ENCODE assay signal across 10 mouse cellular contexts in genomic region chr5:121126051-121126450, GRCm38 (mm10).
DNase-seq lines count a peak whose midpoint lies in the region; ATAC-seq and TF ChIP-seq lines count a peak whose summit lies in the region.
"Had no signal": no experiment of that assay in that cellular context is flagged by ENCODE, and none has a peak within 500 bp of the region (broad histone marks: within the 10 kb centered on the region; RNA-seq: fewer than 3 reads in every experiment).

No protein-coding gene starts in this region.

- H3K27ac ChIP-seq in heart, postnatal 0 days (ENCODE audit: low read depth), result no peak overlapping the region
- no peak overlapping the region for H3K27ac ChIP-seq in heart, embryonic 10.5 days
- no peak overlapping the region for H3K27ac ChIP-seq in midbrain, postnatal 0 days (ENCODE audit: low read depth, low read length)
- H3K27ac ChIP-seq in midbrain, embryonic 15.5 days, result no peak overlapping the region
- H3K27ac ChIP-seq: hindbrain, embryonic 12.5 days had no signal

- H3K9me3 ChIP-seq in heart, postnatal 0 days (replicated peaks; ENCODE audit: control insufficient read depth, low read length), result no peaks in the 10 kb centered on the region
- no peaks in the 10 kb centered on the region for H3K9me3 ChIP-seq in heart, embryonic 10.5 days
- H3K9me3 ChIP-seq in midbrain, postnatal 0 days (ENCODE audit: low read length), result no peaks in the 10 kb centered on the region
- H3K9me3 ChIP-seq in midbrain, embryonic 15.5 days, result no peaks in the 10 kb centered on the region
- H3K9me3 ChIP-seq: hindbrain, embryonic 12.5 days had no signal

- H3K4me3 ChIP-seq in heart, postnatal 0 days (ENCODE audit: low read depth, low read length), result no peak overlapping the region
- H3K4me3 ChIP-seq in heart, embryonic 10.5 days, result no peak overlapping the region
- no peak overlapping the region for H3K4me3 ChIP-seq in midbrain, postnatal 0 days (ENCODE audit: low read depth, low read length)
- no peak overlapping the region for H3K4me3 ChIP-seq in midbrain, embryonic 15.5 days
- H3K4me3 ChIP-seq: hindbrain, embryonic 12.5 days had no signal

- no peak overlapping the region for H3K9ac ChIP-seq in heart, postnatal 0 days (replicated peaks; ENCODE audit: low read depth, low read length)
- no peak overlapping the region for H3K9ac ChIP-seq in midbrain, postnatal 0 days (replicated peaks; ENCODE audit: low read length, poor library complexity, severe bottlenecking)
- H3K9ac ChIP-seq in midbrain, embryonic 15.5 days, result no peak overlapping the region
- H3K9ac ChIP-seq: hindbrain, embryonic 12.5 days had no signal

- peak; percentile 40 for TF ChIP-seq CTCF in heart, postnatal 0 days (IDR thresholded peaks at IDR 0.05; ENCODE audit: low read depth)
- TF ChIP-seq CTCF in midbrain, postnatal 0 days (IDR thresholded peaks at IDR 0.05), result peak; percentile 75

- H3K4me2 ChIP-seq in heart, postnatal 0 days (ENCODE audit: low read depth, low read length), result no peak overlapping the region
- H3K4me2 ChIP-seq in midbrain, postnatal 0 days (ENCODE audit: low read depth, low read length, poor library complexity, severe bottlenecking), result no peak overlapping the region
- no peak overlapping the region for H3K4me2 ChIP-seq in midbrain, embryonic 15.5 days
- H3K4me2 ChIP-seq: hindbrain, embryonic 12.5 days had no signal

- no peaks in the 10 kb centered on the region for H3K4me1 ChIP-seq in heart, postnatal 0 days (ENCODE audit: control insufficient read depth, insufficient read depth)
- H3K4me1 ChIP-seq in heart, embryonic 10.5 days, result no peaks in the 10 kb centered on the region
- H3K4me1 ChIP-seq in midbrain, postnatal 0 days (ENCODE audit: insufficient read depth, low read length), result no peaks in the 10 kb centered on the region
- H3K4me1 ChIP-seq in midbrain, embryonic 15.5 days, result 0 out of 2 replicates have a peak, but pooled peaks cover 5% of the 10 kb centered on the region

- peaks cover 15% of the 10 kb centered on the region for H3K36me3 ChIP-seq in heart, postnatal 0 days (replicated peaks; ENCODE audit: control insufficient read depth, insufficient read depth, low read length)
- H3K36me3 ChIP-seq in heart, embryonic 10.5 days, result peaks cover 30% of the 10 kb centered on the region
- H3K36me3 ChIP-seq in midbrain, postnatal 0 days (ENCODE audit: insufficient read depth, low read length), result peaks cover 12% of the 10 kb centered on the region; the same call in 1 of the 2 replicates
- H3K36me3 ChIP-seq in midbrain, embryonic 15.5 days (replicated peaks), result no peaks in the 10 kb centered on the region

- ATAC-seq in heart, postnatal 0 days (ENCODE audit: insufficient read depth, low read depth), result no peak
- no peak for ATAC-seq in midbrain, postnatal 0 days (ENCODE audit: low FRiP score)
- no peak for ATAC-seq in midbrain, embryonic 15.5 days (replicated peaks)

- no peak for TF ChIP-seq EP300 in heart, postnatal 0 days (IDR thresholded peaks at IDR 0.05; ENCODE audit: low read depth)

- 76% methylated on average over 2 of the region's 2 CpGs for WGBS in heart, postnatal 0 days
- WGBS in heart, embryonic 10.5 days, result 69% methylated on average over 2 of the region's 2 CpGs
- 76% methylated on average over 2 of the region's 2 CpGs for WGBS in midbrain, postnatal 0 days
- 71% methylated on average over 2 of the region's 2 CpGs for WGBS in midbrain, embryonic 15.5 days

- DNase-seq in heart, postnatal 0 days (ENCODE audit: low spot score), result no peak
- no peak for DNase-seq in heart, embryonic 10.5 days (ENCODE audit: low spot score)
- DNase-seq in midbrain, postnatal 0 days (ENCODE audit: low spot score), result no peak
- peak; percentile 30 for DNase-seq in ES-CJ7 (ENCODE audit: low read depth, low spot score)
- DNase-seq in induced T-regulatory cell, adult 2 months (ENCODE audit: low read depth), result peak; percentile 56
- no peak for DNase-seq in layer of hippocampus, postnatal 14 days (ENCODE audit: low spot score in 2 of 2)
- DNase-seq in layer of hippocampus, adult 18-20 months (ENCODE audit: low spot score in 2 of 2), result no peak
- DNase-seq: lung, postnatal 10 days had no signal

- H3K27me3 ChIP-seq in heart, postnatal 0 days (ENCODE audit: control insufficient read depth, insufficient read depth, low read length), result no peaks in the 10 kb centered on the region
- H3K27me3 ChIP-seq in heart, embryonic 10.5 days (ENCODE audit: insufficient read depth, poor library complexity, severe bottlenecking), result no peaks in the 10 kb centered on the region
- H3K27me3 ChIP-seq in midbrain, postnatal 0 days (ENCODE audit: insufficient read depth, low read length), result no peaks in the 10 kb centered on the region
- no peaks in the 10 kb centered on the region for H3K27me3 ChIP-seq in midbrain, embryonic 15.5 days (replicated peaks)
- H3K27me3 ChIP-seq: hindbrain, embryonic 12.5 days had no signal

Comparison
In these comparisons a context has a peak if more than half of its experiments do, and no peak if none do; other contexts are left out.
1. DNase-seq: peak in ES-CJ7 (single experiment) and induced T-regulatory cell, adult 2 months (single experiment); none in heart, postnatal 0 days (single experiment), heart, embryonic 10.5 days (single experiment), midbrain, postnatal 0 days (single experiment), layer of hippocampus, postnatal 14 days (0 of 2) and layer of hippocampus, adult 18-20 months (0 of 2).